Mouse (Mus musculus) urinary bladder, postnatal 4 days (tissue): Measurements from ENCODE around the gene Ubl3.

Experiments used
- DNase-seq, 2 experiments: peaks; one replicate each; pipeline ENCODE4 v3.0.0; 2021 to 2022; ENCODE audit warnings: low spot score in 2 of 2

The Ubl3 gene

GRCm38 (mm10) chr5:148552187-148553071 is at the start of gene Ubl3:
Gene Ubl3 (minus strand): TSS chr5:148552789.
- DNase-seq = peak; percentile 93 to 94

DNA sequence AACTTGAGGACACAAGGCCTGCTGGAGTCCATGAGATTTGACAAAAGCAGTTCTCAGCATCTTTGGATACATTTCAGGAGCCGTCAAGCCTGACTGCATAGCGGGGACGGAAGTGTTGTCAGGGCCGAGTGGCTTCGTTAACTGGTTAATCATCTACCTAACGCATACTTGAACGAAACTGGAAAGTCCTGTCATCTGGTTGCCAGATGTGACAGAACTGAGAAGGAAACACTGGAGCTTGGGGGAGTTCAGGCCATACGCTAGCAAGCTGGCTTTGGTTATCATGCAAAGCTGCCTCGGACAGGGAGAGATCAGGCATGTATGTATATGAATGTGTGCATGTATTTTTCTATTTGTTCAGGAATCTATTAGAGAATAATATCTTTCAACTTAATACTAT is 45.8 kb upstream of the Ubl3 start:
- no peak for DNase-seq

- DNase-seq = no peak
Measured at GRCm38 (mm10) chr5:148596086-148596753, 43.6 kb upstream of the Ubl3 start.

- DNase-seq = no peak
Measured at GRCm38 (mm10) chr5:148595459-148595751, 42.8 kb upstream of the Ubl3 start.

DNA sequence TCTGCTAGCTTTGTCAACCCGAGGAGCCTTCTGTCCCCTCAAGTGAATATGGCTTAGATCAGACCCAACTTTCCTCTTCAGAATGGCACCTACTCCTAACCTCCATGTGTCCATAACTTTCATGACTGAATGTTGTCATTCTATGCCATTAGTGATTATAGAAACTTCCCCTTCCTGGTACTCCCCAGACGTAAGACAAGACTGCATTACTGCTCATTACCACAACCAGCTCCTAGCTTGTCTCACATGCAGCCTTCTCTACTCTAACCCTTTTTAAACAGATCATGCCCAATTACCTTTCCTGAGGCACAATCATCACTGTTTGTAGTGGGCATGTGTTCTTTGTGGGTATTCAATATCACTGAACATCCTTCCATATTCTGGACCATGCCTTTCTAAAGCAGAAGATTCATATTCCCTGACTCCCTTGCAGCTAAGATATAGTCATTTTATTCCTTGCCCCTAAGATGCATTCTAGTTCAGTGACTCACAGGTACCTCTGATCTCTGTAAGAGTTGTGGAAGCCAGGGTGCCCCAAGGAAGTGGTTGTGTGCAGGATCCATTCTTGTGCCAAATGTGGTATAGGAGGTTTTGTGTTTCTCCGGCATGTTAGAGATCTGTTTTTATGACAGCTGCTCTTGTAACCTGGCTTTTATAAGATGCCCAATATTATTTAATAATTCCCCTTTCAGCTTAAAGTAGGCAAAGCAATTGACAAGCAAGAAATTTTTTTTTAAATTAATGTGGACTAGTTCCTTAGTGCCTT is 42.3 kb upstream of the Ubl3 start:
- DNase-seq = no peak

GRCm38 (mm10) chr5:148593607-148594006 is 41.0 kb upstream of the Ubl3 start:
- no peak for DNase-seq

GRCm38 (mm10) chr5:148591448-148591862 is 38.9 kb upstream of the Ubl3 start:
- no peak for DNase-seq

GRCm38 (mm10) chr5:148590603-148591447 is 38.2 kb upstream of the Ubl3 start:
- no peak for DNase-seq

- DNase-seq = no peak
Measured at GRCm38 (mm10) chr5:148588987-148589386, 36.4 kb upstream of the Ubl3 start.

DNA sequence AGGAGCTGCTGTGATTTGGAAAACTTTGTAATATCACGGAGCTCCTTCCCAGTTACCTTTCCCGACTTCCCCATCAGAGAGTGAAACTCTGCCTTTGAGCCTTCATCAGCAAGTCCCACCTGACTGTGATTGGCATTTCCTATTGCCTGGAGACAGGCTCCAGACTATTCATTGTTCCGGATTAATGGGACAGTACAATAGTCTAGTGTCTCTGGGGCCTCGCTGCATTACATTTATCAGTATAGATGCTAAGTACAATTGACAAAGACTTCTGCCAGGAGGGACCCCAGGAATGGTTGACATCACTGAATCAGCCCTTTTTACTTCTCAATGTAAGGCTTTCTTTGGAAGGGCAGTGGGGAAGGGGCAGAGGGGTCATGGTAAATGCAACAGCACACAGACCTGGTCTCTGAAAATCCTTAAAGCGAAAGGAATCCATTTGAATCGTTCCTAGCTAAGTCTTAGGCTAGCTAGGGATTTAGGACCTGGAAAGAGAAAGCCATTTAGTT is 35.6 kb upstream of the Ubl3 start:
- no peak for DNase-seq

DNA sequence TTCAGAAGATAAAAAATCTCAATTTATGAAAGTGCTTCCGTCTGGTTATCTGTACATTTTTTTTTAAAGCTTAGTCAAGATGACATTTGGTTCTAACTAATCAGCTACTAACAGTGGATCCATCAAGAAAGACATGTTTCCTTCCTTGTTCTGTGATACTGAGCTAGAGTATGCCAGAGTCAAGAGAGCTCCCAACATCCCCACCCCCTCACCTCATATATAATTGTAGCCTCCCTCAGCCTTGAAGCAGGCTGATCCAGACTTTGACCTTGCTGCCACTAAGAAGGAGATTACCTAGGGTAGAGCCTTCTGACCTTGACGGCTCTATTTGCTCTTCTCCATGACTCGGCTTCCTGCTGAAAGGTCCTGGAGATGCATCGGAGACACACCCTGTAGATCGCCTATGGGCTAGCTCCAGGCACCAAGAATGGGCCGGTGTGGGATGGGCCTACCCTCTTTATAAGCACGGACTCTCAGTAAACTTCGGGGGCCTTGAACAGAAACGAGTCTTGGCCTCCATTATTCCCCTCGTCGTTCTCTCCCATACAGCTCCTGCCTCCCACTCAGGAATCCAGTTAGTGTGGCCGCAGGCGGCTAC is 27.9 kb upstream of the Ubl3 start:
- no peak for DNase-seq

- no peak for DNase-seq
Measured at GRCm38 (mm10) chr5:148579156-148579555, 26.6 kb upstream of the Ubl3 start.

DNA sequence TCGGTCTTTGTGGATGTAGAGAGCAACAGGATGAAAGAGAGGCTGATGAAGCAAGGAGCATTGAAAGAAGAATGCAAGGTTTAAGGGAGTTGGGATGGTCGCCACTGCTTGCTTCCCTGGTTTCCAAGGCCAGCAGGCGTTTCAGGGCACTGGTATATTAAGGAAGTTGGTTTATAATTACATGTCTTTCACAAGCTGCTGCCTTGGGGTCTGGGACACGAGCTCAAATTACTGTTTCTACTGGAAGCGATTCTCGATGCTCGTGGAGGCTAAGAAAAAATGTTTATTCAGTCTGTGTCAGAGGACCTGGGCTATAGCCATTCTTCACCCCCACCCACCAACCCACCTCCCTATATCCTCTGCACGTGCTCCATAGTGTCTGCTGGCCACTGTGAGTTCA is 25.8 kb upstream of the Ubl3 start:
- DNase-seq = no peak

- no peak for DNase-seq
Measured at GRCm38 (mm10) chr5:148577278-148577677, 24.7 kb upstream of the Ubl3 start.

DNA sequence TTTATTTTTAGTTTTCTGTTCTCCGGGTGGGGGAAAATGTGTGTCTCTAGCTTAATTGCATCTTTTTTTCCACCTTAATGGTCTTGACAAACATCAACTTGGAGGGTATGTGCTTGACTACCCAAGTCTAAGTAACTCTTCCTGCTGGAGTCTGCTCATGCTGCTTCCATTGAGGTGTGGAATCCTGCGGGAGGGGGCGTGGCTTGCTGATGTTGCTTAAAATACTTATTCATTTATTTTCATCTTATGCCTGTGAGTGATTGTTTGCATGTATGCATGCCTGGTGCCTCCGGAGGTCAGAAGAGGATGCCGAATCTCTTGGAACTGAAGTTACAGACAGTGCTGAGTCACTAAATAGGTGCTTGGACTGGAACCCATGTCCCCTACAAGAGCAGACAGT is 22.6 kb upstream of the Ubl3 start:
- no peak for DNase-seq

DNA sequence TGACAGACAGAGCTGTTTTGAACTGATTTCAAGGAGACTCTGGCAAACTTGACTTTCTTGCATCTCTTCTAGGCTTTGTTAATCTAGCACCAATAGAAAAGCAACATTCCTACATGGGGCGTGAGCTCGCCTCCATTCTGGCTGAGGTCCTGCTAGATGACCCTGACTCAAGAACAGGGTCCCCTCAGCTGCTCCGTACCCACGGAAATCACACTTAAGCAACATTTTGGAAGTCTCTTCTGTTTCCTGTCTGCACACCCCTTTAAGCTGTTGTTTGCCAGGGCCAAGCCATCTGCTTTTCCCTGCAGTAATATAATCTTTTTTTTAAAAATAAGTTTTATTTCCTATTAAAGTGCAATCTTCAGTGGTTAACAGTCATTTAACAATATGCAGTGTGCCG is 20.1 kb upstream of the Ubl3 start:
- DNase-seq = no peak

DNA sequence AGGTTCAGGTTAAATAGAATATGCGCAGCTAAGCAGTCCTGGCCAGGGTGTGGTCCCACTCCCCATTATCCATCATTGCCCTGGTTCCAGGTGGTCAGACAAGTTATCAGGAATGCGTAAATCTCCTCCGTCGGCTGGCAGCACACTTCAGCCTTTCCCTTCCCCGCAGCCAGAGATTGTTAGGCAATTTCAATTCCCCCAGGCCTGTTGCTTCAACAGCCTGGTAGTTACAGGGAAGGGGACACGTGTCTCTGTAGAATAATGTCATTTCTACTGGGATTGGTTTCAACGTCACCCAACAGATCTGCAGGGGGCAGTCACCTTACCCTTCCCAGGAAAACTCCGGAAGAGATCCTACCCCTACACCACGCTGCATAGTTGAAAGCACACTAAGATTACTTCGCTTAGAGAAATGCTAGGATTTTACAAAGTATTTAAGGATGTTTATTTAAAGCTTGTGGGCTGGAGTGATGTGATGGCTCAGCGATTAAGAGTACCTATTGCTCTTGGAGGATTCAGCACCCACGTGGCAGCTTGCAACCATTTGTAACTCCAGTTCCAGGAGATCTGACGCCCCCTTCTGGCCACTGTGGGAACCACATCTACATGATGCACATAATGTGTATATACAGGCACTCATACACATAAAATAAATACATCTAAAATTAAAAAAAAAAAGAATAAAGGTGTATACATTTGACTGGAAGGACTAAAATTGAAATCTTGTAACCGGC is 18.1 kb upstream of the Ubl3 start:
- no peak for DNase-seq

GRCm38 (mm10) chr5:148569444-148569843 is 16.9 kb upstream of the Ubl3 start:
- no peak for DNase-seq

DNA sequence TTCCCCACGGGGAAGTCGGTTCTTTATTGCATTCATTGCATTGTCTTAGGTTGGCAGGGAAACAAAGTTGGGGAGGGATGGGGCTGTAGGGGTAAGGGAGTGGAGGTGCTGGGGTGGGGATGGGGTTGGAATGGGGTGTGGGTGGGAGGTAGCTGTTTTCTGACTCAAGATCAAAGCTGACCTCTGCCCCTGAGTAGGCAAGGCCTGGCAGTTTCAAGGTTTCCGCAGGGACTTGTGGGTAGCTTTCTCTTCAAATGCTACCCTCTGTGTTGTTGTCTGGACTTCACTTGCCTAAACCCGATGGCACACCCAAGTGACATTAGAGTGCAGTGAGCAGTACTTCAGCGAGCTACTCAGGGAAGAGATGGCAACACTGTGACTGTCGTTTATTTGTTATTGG is 13.0 kb upstream of the Ubl3 start:
- DNase-seq = no peak

GRCm38 (mm10) chr5:148564073-148564472 is 11.5 kb upstream of the Ubl3 start:
- DNase-seq = no peak
